Mouse (Mus musculus) CD4-positive, CD25-positive, alpha-beta regulatory T cell, adult 4 months (primary cell): ENCODE measurements at regions not wholly inside any gene's neighbourhood (a gene's known extent, or its start where the extent isn't known, plus 50 kb on each side); places are given as distances from the start of the nearest gene placed in this dataset.

Experiments used
- ATAC-seq: one replicate; pipeline ENCODE4 v1.8.0; 2017

DNA sequence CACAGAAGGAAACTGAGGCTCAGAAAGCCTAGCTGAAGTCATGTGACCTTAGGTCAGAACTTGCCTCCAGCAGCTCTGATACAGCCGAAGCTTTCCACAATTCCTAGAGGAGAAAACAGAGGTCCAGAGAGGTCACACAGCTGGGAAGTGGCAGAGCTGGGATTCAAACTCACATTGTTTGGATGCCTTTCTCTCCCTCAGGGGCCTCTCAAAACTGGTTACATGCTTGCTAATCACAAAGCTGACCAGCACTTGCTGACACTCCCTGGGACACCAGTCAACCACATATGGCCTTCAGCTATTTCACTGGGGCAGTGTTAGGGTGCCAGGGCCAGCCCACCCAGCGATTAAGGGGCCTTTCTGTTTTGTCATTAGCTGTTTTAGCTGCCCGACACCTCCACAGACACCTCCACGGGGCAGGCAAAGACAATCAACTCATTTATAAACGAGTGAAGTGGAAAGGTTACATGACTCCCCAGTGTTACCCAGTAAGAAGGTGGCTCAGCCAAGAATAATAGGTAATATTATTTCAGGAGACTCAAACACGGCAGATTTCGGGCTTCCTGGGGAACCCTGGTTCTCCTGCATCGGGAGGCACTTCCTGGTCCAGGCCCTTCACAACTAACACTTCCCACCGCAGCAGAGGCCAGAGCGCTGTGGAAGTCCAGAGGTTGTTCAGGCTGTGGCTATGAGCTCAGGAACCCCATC, 71.4 kb downstream of the 2410131K14Rik start:
- no peak for ATAC-seq

DNA sequence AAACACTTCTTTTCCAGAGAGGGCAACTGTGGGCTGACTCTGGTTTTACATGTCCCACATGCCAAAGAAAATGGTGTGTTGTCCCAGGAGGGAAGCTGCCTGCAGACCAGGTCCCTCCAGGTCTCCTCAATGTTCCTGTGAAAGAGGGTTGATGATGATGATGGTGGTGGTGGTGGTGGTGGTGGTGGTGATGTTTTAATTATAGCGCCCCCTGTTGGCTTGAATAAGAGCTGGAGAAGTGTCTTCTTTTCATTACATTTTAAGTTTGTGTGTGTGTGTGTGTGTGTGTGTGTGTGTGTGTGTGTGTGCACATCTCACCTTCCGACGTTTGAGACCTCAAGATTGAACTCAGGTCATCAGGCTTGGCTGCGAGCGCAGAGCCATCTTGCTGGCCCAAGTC, 73.0 kb downstream of the 2410131K14Rik start:
- no peak for ATAC-seq

DNA sequence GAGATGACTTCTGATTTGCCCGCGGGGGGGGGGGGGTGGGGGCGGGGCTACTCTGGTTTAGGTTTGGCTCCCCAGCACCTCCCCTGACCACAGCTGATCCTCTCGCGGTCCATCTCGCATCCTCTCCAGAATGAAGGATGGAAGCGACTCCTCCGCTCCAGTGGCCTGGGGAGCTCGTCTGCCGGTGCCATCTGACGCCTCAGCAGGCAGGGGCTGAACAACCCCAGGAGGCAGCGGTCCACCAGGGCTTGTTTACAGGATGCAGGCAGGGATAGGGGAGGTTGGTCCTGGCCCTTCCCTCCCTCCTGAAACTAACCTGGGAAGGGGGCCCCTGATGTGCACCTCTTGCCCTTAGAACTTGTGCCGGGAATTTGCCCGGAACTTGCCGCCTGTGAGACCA, 73.9 kb downstream of the 2410131K14Rik start:
- ATAC-seq, result no peak

DNA sequence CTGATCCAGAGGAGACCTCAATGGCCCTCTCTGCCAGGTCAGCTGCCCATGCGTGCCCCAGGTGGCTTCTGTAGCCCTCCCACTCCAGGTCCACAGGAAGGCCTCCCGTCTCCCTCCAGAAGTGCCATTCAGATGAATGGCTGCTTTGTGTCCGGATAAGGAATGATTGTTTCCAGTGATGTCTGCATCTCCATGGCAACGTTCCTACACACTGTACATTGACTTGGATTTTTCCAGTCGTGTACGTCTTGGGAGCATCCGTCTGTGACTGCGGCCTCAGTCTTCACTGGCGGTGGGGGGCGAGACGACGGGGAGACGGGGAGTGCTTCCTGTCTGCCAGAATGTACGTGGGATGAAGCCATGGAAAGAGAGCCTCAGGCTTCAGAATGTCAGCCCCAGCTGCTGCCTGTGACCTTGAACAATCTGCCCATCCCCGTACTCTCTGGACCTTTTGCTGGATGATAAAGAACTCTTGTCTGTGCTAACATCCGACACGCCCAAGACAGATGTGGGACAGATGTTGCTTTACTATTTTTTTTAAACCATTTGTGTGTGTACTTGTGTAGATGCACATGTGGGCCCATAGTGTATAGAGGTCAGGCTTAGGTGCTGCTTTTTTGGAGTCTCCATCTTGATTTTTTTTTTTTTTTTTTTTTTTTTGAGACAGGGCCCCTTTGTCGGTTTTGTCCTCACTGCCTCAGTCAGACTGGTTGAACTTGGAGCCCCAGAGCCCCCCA, 76.9 kb downstream of the 2410131K14Rik start:
- ATAC-seq, result no peak

DNA sequence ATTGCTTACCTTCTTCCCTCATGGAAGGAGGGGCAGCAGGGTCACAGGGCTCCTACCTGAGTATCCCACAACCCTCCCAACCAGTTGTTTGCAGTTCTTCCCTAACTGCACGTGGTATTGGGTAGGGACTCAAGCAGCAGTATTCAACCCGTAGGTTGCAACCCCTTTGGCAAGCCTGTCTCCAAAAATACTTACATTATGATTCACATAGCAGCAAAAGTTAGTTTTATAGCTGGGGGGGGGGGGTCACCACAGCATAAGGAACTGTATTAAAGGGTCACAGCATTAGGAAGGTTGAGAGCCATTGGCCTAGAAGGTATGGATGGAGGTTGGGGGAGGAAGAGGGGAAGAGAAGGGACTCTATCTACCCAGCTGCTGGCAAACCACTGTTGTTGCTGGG, 78.1 kb downstream of the 2410131K14Rik start:
- no peak for ATAC-seq

DNA sequence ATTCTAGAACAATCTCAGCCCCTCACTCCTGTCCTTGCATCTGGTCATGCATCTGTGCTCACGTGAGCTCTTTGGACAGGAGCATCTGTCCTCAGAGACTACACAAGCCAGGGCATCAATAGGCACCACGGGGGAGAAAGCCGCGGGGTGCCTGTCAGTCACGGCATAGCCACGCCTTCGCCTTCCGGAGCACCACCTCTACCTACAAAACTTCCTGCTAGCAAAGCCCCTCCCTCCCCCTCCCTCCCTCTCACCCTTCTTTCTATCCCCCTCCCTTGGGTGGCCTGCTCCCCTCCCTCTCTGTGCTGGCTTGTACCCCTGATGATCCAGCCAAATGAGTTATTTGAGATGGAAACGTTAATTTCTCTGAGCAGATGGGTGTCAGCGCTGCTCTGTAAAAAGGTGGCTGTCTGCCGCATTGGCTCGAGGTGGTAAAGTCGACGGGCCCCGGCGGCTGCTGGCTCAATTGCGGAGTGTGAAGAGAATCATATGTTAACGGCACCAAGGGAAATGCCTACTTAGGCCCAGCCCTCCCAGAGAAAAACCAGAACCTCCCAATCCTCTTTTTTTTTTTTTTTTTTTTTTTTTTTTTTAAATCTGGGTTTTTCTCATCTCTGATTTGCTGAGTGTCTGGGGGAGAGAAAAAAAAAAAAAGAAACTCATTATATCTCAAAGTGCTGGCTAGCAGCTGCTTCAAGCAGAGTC, 82.0 kb downstream of the 2410131K14Rik start:
- ATAC-seq, result peak; percentile 92

DNA sequence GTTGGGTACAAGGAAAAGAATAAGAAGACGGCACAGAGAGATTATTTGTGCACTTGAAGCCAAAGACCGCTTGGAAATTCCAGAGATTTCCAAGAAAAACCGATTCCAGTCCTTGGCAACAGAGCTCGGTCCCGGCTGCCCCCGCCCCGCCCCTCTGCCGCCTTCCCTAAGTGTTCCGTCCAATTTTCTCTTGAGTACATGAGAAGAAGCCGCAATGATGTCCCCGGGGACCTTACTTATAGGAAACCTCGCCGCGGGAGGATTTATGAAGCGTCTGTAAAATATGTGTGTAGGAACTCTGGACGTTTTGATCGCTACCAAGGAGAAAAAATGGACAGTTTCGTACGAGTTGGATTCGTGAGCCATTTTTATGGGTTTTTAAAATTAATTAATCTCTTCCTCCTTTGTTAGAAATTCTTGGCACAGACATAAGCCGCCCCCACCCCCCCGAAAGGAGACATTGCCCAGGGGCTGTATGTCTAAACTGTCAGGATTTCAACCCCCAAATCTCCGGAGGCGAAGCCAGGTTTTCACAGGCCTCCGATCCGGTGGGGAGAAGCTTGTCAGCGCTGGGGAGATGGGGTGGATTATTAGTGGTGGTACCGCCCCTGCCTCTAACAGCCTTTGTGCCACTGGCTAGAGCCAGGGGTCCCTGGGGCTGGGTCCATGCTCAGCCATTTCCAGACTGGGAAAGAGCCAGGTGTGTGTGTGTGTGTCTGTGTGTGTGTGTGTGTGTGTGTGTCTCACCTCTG, 83.1 kb downstream of the 2410131K14Rik start:
- ATAC-seq, result no peak

DNA sequence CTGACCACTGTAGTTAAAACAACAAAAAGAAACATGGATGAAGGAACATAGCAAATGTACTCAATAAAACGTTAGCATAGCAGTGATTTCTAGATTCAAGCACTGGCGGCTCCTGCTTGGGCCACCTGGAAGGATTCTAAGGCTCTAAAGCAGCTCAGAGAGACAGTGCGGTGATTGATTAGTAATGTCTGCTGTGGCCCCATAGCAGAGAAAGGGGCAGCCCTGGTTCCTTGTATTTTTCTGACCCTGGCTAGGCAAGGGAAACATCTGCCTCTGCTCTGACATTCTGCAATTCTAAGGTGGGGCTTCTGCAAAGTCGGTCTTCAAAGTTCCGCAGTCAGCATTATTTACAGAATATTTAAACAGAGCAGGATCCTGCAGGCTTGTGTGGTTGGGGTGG, 84.1 kb downstream of the 2410131K14Rik start:
- ATAC-seq, result no peak

DNA sequence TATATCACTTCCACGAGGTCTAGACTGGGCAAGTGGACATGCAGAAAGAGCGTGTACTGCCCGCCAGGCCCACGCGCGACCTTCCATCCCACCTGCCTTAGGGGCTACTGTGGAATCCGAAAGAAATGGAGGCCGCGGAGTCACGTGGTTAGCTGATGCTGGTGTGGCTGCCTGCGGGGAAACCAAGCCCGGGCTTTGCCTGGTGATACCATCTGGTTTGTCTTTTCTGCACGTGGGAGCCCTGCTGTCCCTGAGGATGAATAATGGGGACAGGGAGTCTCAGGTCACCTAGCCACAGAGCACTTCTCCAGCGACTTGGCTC, 86.2 kb downstream of the 2410131K14Rik start:
- no peak for ATAC-seq

DNA sequence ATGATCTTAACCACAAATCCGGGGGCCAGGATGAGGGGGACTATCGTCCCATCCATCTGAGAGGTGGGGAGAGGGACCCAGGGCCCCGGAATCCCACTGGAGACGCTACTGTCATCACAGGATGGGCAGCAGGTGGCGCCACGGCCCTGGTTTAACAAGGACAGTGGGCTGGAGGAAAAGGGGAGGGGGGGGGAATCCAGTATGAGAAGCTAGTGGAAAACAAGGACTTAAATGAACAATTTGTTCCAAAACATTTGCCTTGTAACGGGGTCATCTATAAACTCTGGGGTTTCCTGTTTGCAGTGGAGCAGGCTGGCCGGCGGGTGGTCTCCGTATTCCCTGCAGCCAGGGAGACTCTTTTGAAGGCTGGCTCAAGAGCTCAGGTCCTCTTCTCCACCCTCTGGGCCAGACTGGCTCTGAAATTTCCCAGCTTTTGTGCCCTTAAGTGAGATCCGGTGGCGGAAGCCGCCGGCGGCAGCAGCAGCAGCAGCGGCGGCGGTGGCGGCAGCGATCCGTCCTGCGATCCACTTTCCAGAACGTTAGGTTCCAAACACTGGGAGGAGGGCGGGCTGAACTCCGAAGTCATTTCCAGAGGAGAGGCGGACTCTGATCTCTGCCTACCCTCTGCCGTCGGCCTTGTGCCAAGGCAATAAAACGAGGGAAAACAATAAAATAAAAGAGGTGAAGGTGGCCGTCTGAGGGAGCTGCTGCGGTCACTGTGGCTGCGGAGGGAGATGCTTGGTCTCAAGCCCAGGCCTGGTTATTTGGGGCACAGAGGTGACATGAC, 86.8 kb downstream of the 2410131K14Rik start:
- ATAC-seq, result peak; percentile 44

DNA sequence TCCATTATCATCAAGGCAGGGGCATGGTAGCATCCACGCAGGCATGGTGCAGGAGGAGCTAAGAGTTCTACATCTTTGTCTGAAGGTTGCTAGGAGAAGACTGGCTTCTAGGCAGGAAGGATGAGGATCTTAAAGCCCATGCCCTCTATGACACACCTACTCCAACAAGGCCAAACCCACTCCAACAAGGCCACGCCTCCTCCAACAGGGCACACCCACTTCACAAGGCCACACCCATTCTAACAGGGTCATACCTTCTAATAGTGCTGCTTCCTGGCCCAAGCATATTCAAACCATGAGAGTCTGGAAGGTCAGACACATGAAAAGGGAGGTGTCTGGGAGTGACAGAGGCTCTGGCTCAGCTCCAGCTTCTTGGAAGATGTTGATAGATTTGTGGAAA, 89.0 kb downstream of the 2410131K14Rik start:
- ATAC-seq, result no peak

DNA sequence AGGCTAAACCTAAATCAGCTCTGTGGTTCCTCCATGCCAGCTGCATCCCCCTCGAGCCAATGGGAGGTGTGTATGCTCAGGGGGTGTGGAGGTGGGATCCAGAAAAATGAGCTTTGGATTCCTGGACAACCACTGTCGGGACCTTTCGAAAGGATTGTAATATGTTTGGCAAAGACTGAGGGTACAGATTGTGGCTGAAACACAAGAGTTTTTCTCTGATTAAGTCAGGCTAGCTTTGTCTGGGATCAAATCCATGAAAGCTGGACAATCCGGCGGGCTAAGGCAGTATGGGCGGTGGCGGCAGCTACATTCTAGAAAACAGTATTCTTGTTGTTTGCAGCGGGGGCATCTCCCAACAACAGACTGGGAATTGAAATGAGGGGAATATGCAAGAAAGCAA, 93.2 kb downstream of the 2410131K14Rik start:
- ATAC-seq, result no peak

DNA sequence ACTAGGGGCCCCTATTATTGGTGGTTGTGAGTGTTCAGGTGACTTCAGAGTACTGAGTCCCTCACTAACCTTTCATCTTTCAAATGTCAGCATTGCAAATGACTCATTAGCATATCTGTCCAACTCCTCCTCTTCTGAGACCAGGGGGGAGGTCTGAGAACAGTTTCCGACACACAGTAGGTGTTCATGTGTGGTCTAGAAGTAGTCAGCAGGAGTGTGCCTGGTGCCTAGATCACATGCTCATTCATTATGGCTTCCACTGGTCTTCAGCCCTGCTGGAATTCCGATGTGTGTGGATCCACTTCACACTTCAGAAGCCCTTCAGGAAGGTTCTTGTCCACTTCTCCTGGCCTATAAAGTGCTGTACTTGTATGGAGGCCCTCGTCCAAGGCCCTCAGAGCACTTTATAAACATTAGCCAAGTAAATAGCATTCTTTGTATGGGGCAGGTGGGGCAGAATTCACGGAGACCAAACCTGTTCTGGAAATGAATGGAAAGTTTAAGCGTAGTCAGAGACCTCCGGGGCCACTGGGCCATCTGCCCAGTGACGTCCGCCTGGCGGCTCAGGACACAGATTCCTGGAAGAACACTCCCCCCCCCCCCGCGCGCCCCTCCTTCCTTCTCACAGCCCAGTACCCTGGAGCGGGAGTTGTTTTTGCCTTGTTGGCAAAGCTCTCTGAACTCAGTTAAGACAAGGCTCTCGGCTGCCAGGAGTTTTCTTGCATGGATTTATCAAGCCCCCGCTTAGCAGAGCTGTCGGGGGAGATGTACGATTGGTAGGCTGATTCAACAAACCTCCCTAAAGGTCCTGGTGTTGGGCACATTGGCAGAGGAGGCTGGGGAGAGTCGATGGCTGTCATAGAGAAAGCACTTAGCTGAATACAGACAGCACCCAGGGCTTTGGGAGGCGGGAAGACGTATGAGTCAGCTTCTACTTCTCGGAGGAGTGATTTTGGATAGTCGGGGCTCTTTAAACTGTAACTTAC, 94.9 kb downstream of the 2410131K14Rik start:
- no peak for ATAC-seq

DNA sequence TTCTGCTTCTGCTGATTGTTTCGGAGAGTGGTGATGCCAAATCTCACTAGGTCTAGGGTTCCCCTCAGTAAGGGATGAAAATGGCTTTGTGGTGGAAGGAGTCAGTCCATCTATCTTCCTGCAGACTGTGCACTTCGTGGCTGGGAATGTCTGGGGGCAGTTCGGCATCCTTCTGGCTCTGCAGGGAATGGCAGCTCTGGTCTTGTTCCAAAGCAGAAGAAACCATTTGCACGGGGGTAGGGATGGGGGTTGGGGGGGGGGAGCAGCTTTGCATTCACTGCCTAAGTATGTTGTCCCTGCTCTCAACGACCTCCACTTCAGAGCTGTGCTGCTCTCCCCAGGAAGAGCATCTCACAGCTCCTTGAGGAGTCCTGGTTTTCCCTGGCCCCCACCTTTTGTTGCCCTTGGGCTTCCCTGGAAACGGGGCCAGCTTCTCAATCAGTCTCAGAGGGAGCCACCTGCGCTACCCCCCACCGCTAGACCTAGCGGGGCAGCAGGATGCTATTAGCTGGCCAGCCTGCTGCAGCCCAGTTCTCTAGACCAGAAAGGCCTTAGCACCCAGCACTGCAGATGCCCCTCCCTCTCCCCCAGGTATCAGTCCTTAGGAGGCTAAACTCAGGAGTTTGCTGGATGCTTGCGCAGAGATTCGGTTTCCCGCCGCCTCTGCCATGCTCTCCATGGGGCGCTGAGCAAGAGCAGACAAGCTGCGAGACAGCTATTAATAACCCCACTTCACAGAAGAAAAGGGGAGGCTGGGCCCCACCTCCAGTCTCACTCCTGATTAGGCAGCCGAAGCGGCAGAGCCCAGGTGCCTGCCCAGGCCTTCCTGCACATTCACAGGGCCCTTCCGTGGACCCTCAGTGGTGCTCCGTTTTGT, 98.7 kb downstream of the 2410131K14Rik start:
- no peak for ATAC-seq

DNA sequence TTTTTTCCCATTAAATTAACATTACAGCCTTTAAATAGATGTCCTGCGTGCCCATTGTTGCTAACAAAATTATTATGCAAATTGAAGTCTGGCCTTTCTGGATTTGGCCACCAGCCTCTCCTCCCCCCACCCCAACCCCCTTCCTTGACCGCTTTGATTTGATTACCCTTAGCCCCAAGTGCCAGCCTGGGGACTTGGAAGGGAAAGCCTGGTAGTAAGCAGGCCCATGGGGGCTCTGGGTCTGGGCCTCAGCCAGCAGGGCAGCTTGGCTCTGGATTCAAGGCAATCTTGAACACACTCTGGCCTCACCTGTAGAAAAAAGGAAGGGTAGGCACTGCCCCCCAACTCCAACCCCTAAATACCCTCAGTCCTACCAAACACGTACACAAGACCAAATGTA, 100.2 kb downstream of the 2410131K14Rik start:
- ATAC-seq, result no peak

DNA sequence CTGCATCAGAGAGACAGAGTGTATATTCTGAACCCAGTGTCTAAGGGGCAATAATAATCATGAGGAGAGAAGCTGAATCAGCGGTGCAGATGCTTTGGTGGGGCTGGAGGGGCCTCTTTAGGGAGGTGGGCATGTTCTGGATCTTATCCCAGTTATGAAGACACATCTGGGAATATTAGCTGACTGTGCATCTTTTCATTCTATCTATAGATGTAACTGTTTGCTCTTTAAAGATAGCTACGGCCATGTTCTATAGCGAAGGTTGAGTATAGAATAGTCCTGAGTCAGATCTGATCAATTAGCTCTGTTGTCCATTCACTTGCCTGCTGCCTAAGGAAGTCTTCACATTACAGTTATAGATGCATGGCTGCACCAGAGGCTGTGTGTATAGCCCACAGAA, 104.0 kb downstream of the 2410131K14Rik start:
- no peak for ATAC-seq

DNA sequence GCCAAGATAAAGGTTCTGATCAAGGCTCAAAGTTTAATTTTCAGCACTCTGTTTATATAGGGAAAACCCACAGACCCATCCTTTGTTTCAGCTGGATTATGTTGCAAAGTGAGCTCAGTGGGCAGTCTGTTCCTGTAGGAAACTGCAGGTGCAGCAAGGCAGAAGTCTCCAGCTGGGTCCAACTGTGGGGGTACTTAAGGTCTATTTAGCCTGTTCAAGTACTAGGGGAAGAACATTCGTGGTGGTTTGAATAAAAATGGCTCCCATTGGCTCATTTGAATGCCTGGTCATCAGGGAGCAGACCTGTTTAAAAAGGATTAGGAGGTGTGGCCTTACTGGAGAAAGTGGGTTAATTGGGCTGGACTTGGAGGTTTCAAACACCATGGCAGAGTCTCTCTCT, 106.3 kb downstream of the 2410131K14Rik start:
- no peak for ATAC-seq

DNA sequence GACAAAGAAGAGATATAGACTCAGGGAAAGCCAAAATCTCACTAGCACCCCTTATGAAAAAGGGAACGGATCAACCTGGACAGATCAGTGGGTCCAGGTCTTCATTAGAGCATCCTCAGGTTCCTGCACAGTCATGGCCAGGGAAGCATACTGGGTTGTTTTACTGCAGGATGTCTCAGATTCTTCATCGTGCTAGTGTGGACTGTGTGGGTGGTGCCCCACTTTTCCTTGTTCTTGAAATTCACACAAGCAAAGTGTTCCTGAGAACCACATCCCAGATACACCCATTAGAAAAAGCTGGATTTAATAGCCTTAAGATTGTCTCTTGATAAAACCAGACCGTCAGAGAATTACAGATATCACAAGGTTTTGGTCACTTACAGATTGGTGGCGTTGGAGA, 107.1 kb downstream of the 2410131K14Rik start:
- ATAC-seq, result no peak

DNA sequence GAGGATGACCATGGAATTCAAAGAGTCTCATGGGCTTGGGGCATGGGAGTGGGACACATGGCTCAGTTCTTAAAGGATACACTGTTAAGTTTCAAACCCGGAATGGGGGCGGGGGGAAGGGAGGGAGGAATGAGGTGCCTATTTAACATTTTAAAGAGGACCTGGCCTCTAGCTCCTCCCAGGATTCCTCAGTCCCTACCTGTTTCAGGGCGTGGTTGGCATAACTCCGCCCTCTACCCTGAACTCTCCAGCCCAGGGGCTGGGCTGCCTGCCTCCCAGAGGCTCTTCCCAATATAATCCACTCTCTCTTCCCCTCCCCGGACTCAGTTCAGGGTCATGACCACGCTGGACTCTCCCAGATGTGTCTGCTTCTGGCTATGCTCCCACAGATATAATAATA, 108.0 kb downstream of the 2410131K14Rik start:
- ATAC-seq, result no peak

DNA sequence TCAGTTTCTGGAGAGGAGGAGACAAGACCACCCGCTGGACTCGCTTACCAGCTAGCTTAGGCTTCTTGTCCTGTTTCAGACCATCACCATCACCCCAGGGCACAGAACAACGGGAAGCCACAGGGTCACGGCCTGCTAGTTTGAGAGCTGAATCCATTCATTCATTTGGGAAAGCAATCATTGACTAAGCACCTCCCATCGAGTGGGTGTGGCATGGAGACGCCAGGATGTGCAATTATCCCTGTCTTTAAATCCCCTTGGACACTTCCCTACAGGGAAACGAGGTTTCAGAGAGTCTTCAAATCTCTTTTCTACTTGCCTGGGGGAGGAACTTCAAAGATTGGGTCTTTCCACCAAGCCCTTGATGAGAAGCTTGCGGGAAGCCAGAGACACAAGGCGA, 108.7 kb downstream of the 2410131K14Rik start:
- no peak for ATAC-seq
